In the genomic region with DNA sequence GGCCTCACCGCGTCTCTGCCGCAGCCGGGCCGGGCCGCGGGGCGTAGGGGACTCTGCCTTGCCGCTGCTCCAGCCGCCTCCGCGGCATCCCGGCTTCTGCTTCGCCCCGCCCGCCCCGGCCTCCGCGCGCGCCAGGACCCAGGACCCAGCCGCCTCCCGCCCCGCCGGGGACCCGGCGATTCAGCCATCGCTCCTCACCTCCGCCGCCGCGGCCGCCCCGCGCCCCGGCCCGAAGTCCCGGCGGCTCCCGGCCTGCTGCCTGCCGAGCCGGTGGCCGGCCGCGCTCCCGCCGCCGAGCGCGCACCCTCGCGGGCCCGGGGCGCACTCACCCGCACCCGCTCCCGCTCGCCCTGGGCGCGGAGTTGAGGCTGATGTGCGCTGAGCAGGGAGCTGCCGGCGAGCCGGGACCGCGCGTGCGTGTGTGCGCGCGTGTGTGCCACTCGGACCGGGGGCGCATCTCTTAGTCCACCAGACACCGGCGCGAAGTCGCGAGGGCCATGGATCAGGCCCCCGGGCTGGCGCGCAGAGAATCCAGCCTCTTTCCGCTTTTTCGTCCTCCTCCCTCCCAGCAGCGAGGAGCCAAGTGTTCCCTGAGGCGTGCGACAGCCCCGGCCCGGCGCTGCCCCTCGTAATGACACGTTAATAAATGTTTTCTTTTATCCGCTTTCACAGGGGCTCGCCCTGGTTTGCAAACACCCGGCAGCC, we compare ENCODE assay signal across 8 mouse cellular contexts. TPM values are rescaled to one million over a fixed set of nuclear protein-coding genes. Genes with fewer than 3 reads are reported as not detected.
DNase-seq lines count a peak whose midpoint lies in the region; ATAC-seq and TF ChIP-seq lines count a peak whose summit lies in the region.

No protein-coding gene starts in this region.

- DNase-seq in heart, embryonic 10.5 days (ENCODE audit: low spot score), result no peak
- DNase-seq in heart, adult 9 months (ENCODE audit: low spot score in 2 of 2), result no peak
- DNase-seq in adrenal gland, adult 2 months, result peak; percentile 76
- no peak for DNase-seq in liver, embryonic 14.5 days (ENCODE audit: low read depth in 3 of 3, low spot score in 3 of 3)
- DNase-seq in thymus, postnatal 25 days, result no peak

- peak; percentile 56 for ATAC-seq in forebrain, embryonic 13.5 days
- ATAC-seq in intestine, embryonic 15.5 days, result peak; percentile 26; the same call in 1 of the 2 replicates
- ATAC-seq in liver, embryonic 14.5 days (ENCODE audit: insufficient read depth), result no peak
- peak; percentile 67 for ATAC-seq in neural tube, embryonic 14.5 days (ENCODE audit: low read depth)

- TF ChIP-seq EP300 in liver, embryonic 14.5 days (IDR thresholded peaks at IDR 0.05; ENCODE audit: low read depth), result no peak

- no peak for TF ChIP-seq CTCF in liver, embryonic 14.5 days (IDR thresholded peaks at IDR 0.05; ENCODE audit: low read depth)

- no peaks in the 10 kb centered on the region for H3K27me3 ChIP-seq in heart, embryonic 10.5 days (ENCODE audit: insufficient read depth, poor library complexity, severe bottlenecking)
- peaks cover 36% of the 10 kb centered on the region for H3K27me3 ChIP-seq in forebrain, embryonic 13.5 days
- H3K27me3 ChIP-seq in intestine, embryonic 15.5 days (replicated peaks), result no peaks in the 10 kb centered on the region
- H3K27me3 ChIP-seq in liver, embryonic 14.5 days (ENCODE audit: control insufficient read depth, insufficient read depth, low read length), result peaks cover 40% of the 10 kb centered on the region
- no peaks in the 10 kb centered on the region for H3K27me3 ChIP-seq in neural tube, embryonic 14.5 days (ENCODE audit: control insufficient read depth, insufficient read depth, low read length)

- H3K4me2 ChIP-seq in forebrain, embryonic 13.5 days, result peak overlapping the region; percentile 98
- peak overlapping the region; percentile 95 for H3K4me2 ChIP-seq in intestine, embryonic 15.5 days (replicated peaks)
- peak overlapping the region; percentile 62 for H3K4me2 ChIP-seq in liver, embryonic 14.5 days (ENCODE audit: low read depth)
- peak overlapping the region; percentile 96 for H3K4me2 ChIP-seq in neural tube, embryonic 14.5 days (ENCODE audit: low read depth, low read length)

- H3K27ac ChIP-seq in heart, embryonic 10.5 days, result peak overlapping the region; percentile 98
- H3K27ac ChIP-seq in forebrain, embryonic 13.5 days, result peak overlapping the region; percentile 73
- H3K27ac ChIP-seq in intestine, embryonic 15.5 days, result peak overlapping the region; percentile 94
- no peak overlapping the region for H3K27ac ChIP-seq in liver, embryonic 14.5 days
- peak overlapping the region; percentile 88 for H3K27ac ChIP-seq in neural tube, embryonic 14.5 days (ENCODE audit: low read depth, low read length)

- H3K9me3 ChIP-seq in heart, embryonic 10.5 days, result no peaks in the 10 kb centered on the region
- H3K9me3 ChIP-seq in forebrain, embryonic 13.5 days (replicated peaks), result no peaks in the 10 kb centered on the region
- no peaks in the 10 kb centered on the region for H3K9me3 ChIP-seq in intestine, embryonic 15.5 days
- no peaks in the 10 kb centered on the region for H3K9me3 ChIP-seq in liver, embryonic 14.5 days (ENCODE audit: control insufficient read depth, low read length)
- no peaks in the 10 kb centered on the region for H3K9me3 ChIP-seq in neural tube, embryonic 14.5 days (ENCODE audit: control insufficient read depth, low read length)

- under 1% methylated on average over 95 of the region's 95 CpGs for whole genome bisulfite sequencing in heart, embryonic 10.5 days
- WGBS in forebrain, embryonic 13.5 days, result under 1% methylated on average over 81 of the region's 95 CpGs
- WGBS in intestine, embryonic 15.5 days, result under 1% methylated on average over 73 of the region's 95 CpGs
- 1% methylated on average over 82 of the region's 95 CpGs for WGBS in liver, embryonic 14.5 days (ENCODE audit: insufficient replicate concordance)
- 0% methylated on average over 43 of the region's 95 CpGs for WGBS in neural tube, embryonic 14.5 days

- no peaks in the 10 kb centered on the region; the same call in 1 of the 2 replicates for H3K36me3 ChIP-seq in heart, embryonic 10.5 days
- no peaks in the 10 kb centered on the region for H3K36me3 ChIP-seq in forebrain, embryonic 13.5 days (ENCODE audit: poor library complexity, severe bottlenecking)
- no peaks in the 10 kb centered on the region for H3K36me3 ChIP-seq in intestine, embryonic 15.5 days
- H3K36me3 ChIP-seq in liver, embryonic 14.5 days (replicated peaks; ENCODE audit: control insufficient read depth, insufficient read depth, low read depth), result no peaks in the 10 kb centered on the region
- H3K36me3 ChIP-seq in neural tube, embryonic 14.5 days (ENCODE audit: control insufficient read depth, insufficient read depth, low read length), result no peaks in the 10 kb centered on the region

- H3K4me1 ChIP-seq in heart, embryonic 10.5 days, result peaks cover 72% of the 10 kb centered on the region
- peaks cover 74% of the 10 kb centered on the region for H3K4me1 ChIP-seq in forebrain, embryonic 13.5 days
- peaks cover 54% of the 10 kb centered on the region for H3K4me1 ChIP-seq in intestine, embryonic 15.5 days (replicated peaks)
- H3K4me1 ChIP-seq in liver, embryonic 14.5 days (replicated peaks; ENCODE audit: control insufficient read depth in 2 of 2, insufficient read depth in 2 of 2, low read length in 1 of 2), result no peaks in the 10 kb centered on the region
- peaks cover 33% of the 10 kb centered on the region for H3K4me1 ChIP-seq in neural tube, embryonic 14.5 days (ENCODE audit: control insufficient read depth, insufficient read depth, low read length)

- H3K4me3 ChIP-seq in heart, embryonic 10.5 days, result peak overlapping the region; percentile 91
- H3K4me3 ChIP-seq in forebrain, embryonic 13.5 days, result peak overlapping the region; percentile 67
- peak overlapping the region; percentile 82 for H3K4me3 ChIP-seq in intestine, embryonic 15.5 days (replicated peaks)
- peak overlapping the region; percentile 29 to 42 for H3K4me3 ChIP-seq in liver, embryonic 14.5 days (ENCODE audit: insufficient read depth in 1 of 2, low read depth in 2 of 2, low read length in 2 of 2)
- H3K4me3 ChIP-seq in neural tube, embryonic 14.5 days (ENCODE audit: low read depth, low read length), result peak overlapping the region; percentile 73

- H3K9ac ChIP-seq in forebrain, embryonic 13.5 days, result peak overlapping the region; percentile 83
- H3K9ac ChIP-seq in intestine, embryonic 15.5 days, result peak overlapping the region; percentile 91
- H3K9ac ChIP-seq in liver, embryonic 14.5 days (replicated peaks), result no peak overlapping the region
- peak overlapping the region; percentile 87 for H3K9ac ChIP-seq in neural tube, embryonic 14.5 days (replicated peaks; ENCODE audit: low read depth, low read length)

RNA-seq across cellular contexts. Expression of gene Sulf2, which starts 0.6 kb away (rescaled TPM):
- 94.7 and 103 TPM in 2 replicates for polyA plus RNA-seq in heart, embryonic 10.5 days (2016; fragmentation: Nextera tagmentation; extraction: Ambion mirVana)
- 100 to 1,000 TPM in 1 of 2 experiments, 10 to 100 TPM in 1; 56.3 to 119 TPM for total RNA-seq in adrenal gland, adult 2 months (2021)
- 36.8 and 65.7 TPM in 2 replicates for polyA plus RNA-seq in adrenal gland, adult 2 months (2012; rRNA removed)
- 25.3 and 28.9 TPM in 2 replicates for polyA plus RNA-seq in forebrain, embryonic 13.5 days (2015; fragmentation: Nextera tagmentation; extraction: Ambion mirVana)
- polyA plus RNA-seq in intestine, embryonic 15.5 days (2015; fragmentation: Nextera tagmentation; extraction: Ambion mirVana), result 100 and 106 TPM in 2 replicates
- polyA plus RNA-seq in liver, embryonic 14.5 days (2012; rRNA removed), result 0.79 and 0.99 TPM in 2 replicates
- polyA plus RNA-seq in liver, embryonic 14.5 days (2014; fragmentation: Nextera tagmentation; extraction: Ambion mirVana), result 0.81 and 1.4 TPM in 2 replicates
- 134 and 141 TPM in 2 replicates for polyA plus RNA-seq in neural tube, embryonic 14.5 days (2014; fragmentation: Nextera tagmentation; extraction: Ambion mirVana)

Comparison
In these comparisons a context has a peak if more than half of its experiments do, and no peak if none do; other contexts are left out.
1. H3K4me3 ChIP-seq: peak in every context shown above with its lines; median percentile 91 in heart, embryonic 10.5 days; 82 in intestine, embryonic 15.5 days; 73 in neural tube, embryonic 14.5 days; 67 in forebrain, embryonic 13.5 days; 36 in liver, embryonic 14.5 days.
2. RNA of gene Sulf2, which starts 0.6 kb away (polyA plus RNA-seq): 134 to 141 TPM in neural tube, embryonic 14.5 days, 100 to 106 TPM in intestine, embryonic 15.5 days, 94.7 to 103 TPM in heart, embryonic 10.5 days, 36.8 to 65.7 TPM in adrenal gland, adult 2 months and 25.3 to 28.9 TPM in forebrain, embryonic 13.5 days; 0.79 to 1.4 TPM in liver, embryonic 14.5 days; every median in the first group is over 10 times any median in the second.
3. Peak in every context shown above with its lines, with median percentiles within 50 percentile points of each other: H3K4me2 ChIP-seq.